Mouse (Mus musculus) ES-E14 (cell line): ENCODE data around the gene Slmap. TPM values are rescaled to one million over a fixed set of nuclear protein-coding genes. Genes with fewer than 3 reads are reported as not detected.

Source experiments
- DNase-seq: peaks from one replicate; pipeline ENCODE4 v3.0.0-alpha.2; 2013; ENCODE audit warnings: low read depth, low spot score
- H3K27ac ChIP-seq: 2 replicates; pipeline ENCODE4 v1.5.1; 2012; ENCODE audit warnings: low read depth, mild to moderate bottlenecking, low read length, moderate library complexity, mixed read lengths; ENCODE audit not compliant: poor library complexity, insufficient read depth, severe bottlenecking
- H3K36me3 ChIP-seq: 2 replicates; pipeline ENCODE4 v1.6.1; 2012; ENCODE audit warnings: mild to moderate bottlenecking, low read length, moderate library complexity, mixed read lengths; ENCODE audit not compliant: control insufficient read depth, poor library complexity, insufficient read depth, severe bottlenecking
- H3K4me1 ChIP-seq, 2 experiments: fragments of 150-350 bp in 1 of 2; sonication (generic) in 1 of 2; 2 replicates each; pipeline ENCODE4 v1.6.1; 2012; ENCODE audit warnings: low read length in 2 of 2, mild to moderate bottlenecking in 1 of 2, mixed read lengths in 1 of 2; ENCODE audit not compliant: control insufficient read depth in 2 of 2, insufficient read depth in 2 of 2, poor library complexity in 1 of 2
- H3K4me3 ChIP-seq, 2 experiments: fragments of 150-350 bp in 1 of 2; sonication (generic) in 1 of 2; 2 replicates each; pipeline ENCODE4 v1.5.1; 2012; ENCODE audit warnings: low read length in 2 of 2, low read depth in 1 of 2, mild to moderate bottlenecking in 1 of 2, mixed read lengths in 1 of 2; ENCODE audit not compliant: insufficient read depth in 1 of 2, poor library complexity in 1 of 2, severe bottlenecking in 1 of 2
- H3K9ac ChIP-seq: 2 replicates; pipeline ENCODE4 v1.6.1; 2012; ENCODE audit warnings: low read depth, mild to moderate bottlenecking, low read length, mixed read lengths; ENCODE audit not compliant: poor library complexity, insufficient read depth, severe bottlenecking
- H3K9me3 ChIP-seq: fragments of 150-350 bp; sonication (generic); 2 replicates; pipeline ENCODE4 v1.6.1; 2012; ENCODE audit warnings: low read depth, mild to moderate bottlenecking, low read length; ENCODE audit not compliant: control insufficient read depth, insufficient read depth
- CHD2 ChIP-seq: IDR thresholded peaks from 2 replicates; pipeline ENCODE4 v1.6.1; 2014; ENCODE audit warnings: mild to moderate bottlenecking, low read depth, low read length, inconsistent platforms
- HCFC1 ChIP-seq: IDR thresholded peaks from 2 replicates; pipeline ENCODE4 v1.6.1; 2012; ENCODE audit warnings: low read length, inconsistent platforms, borderline replicate concordance; ENCODE audit not compliant: insufficient read depth
- MAFK ChIP-seq: IDR thresholded peaks from 2 replicates; pipeline ENCODE4 v1.6.1; 2014; ENCODE audit warnings: mild to moderate bottlenecking, low read depth, low read length, inconsistent platforms; ENCODE audit not compliant: insufficient read depth
- ZC3H11A ChIP-seq: IDR thresholded peaks from 2 replicates; pipeline ENCODE4 v1.6.1; 2012; ENCODE audit warnings: low read depth, mild to moderate bottlenecking, inconsistent platforms, low read length, borderline replicate concordance
- ZNF384 ChIP-seq: IDR thresholded peaks from 2 replicates; pipeline ENCODE4 v1.6.1; 2012; ENCODE audit warnings: low read depth, low read length, inconsistent platforms
- in situ Hi-C, 2 experiments: fragments of 600-800 bp; cut with MboI; formaldehyde crosslinking; loops; one replicate each; pipeline ENCODE4 v1.15.1; 2025; ENCODE audit warnings: low sequenced_read_pairs in 2 of 2, inconsistent platforms in 1 of 2; ENCODE audit not compliant: unreplicated experiment in 2 of 2
- total RNA-seq: library from RNA; depleted of rRNA; stranded (reverse); fragments of 300-350 nt; gene quantifications from 2 replicates; pipeline ENCODE4 v1.2.3, GENCODE M21; 2012

The Slmap gene
- total RNA-seq, 1 experiment = 45.2 TPM

DNA sequence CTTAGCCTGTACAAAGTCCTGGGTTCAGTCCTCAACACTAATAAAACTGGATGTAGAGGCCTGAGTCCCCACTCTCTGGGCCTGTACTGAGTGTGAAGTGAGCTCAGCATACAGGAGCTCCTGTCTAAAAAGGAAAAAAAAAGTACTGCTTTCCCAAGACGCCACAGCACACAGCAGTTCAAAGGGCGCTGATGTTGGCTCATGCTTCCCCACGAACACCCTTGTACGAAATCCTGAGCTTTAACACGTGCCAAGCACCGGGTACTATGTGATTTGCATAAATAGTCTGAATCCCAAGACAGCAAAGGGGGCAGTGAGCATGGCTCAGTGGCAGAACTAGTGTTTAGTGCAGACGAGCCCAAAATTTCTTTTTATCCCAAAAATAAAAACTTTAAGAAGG, 4.4 kb downstream of the Slmap start:
- H3K4me1 ChIP-seq = peaks cover 6 to 9% of the 10 kb centered on the region in 2 experiments; a peak in 3 of 4 replicates
- no peaks in the 10 kb centered on the region for H3K9me3 ChIP-seq
- no peak overlapping the region for H3K27ac ChIP-seq
- H3K9ac ChIP-seq = no peak overlapping the region; the same call in 1 of the 2 replicates
- DNase-seq = no peak
- TF ChIP-seq ZNF384 = no peak
- no peak for TF ChIP-seq ZC3H11A
- no peak for TF ChIP-seq HCFC1
- no peak for TF ChIP-seq CHD2
- TF ChIP-seq MAFK = no peak
- in situ Hi-C loops = loop anchor here in 1 of 2 experiments (10.0 kb wide), 1 partner anchor 64 kb away; no protein-coding TSS in a partner anchor
- H3K4me3 ChIP-seq = no peak overlapping the region
- H3K36me3 ChIP-seq = peaks cover 5% of the 10 kb centered on the region

GRCm38 (mm10) chr14:26528296-26528695, 6.4 kb downstream of the Slmap start:
- Histone ChIP-seq H3K36me3 (peaks cover 5% of the 10 kb centered on the region), H3K27ac (no peak overlapping the region), H3K4me3 (no peak overlapping the region), H3K9ac (no peak overlapping the region), H3K9me3 (no peaks in the 10 kb centered on the region), H3K4me1 (peaks cover 6 to 10% of the 10 kb centered on the region in 2 experiments)
- DNase-seq = no peak
- in situ Hi-C loops = no loop called here
- no peak for TF ChIP-seq MAFK
- TF ChIP-seq ZC3H11A = no peak
- TF ChIP-seq ZNF384 = no peak
- TF ChIP-seq CHD2 = no peak
- TF ChIP-seq HCFC1 = no peak

DNA sequence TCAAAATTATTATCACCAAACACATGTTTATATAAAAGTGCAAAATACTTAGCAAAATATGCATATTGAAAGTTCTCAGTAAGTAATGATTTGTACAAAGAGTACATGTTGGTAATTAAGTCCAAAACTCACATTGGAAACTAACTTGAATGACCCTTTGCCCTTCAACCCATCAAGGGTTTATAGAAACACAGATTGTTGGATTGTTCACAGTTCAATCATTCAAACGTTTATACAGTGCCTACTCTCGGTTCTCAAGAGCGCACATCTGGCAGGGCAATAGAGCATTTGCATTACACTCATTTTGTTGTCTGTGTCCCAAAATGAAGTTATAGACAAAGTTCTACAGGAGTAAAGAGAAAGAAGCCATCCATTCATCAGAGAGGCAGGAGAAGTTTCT, 8.8 kb downstream of the Slmap start:
- Histone ChIP-seq H3K36me3 (peaks cover 5% of the 10 kb centered on the region), H3K9ac (no peak overlapping the region), H3K4me3 (no peak overlapping the region), H3K4me1 (peaks cover 6 to 8% of the 10 kb centered on the region in 2 experiments), H3K9me3 (no peaks in the 10 kb centered on the region), H3K27ac (no peak overlapping the region)
- no peak for TF ChIP-seq ZC3H11A
- TF ChIP-seq MAFK = no peak
- no peak for TF ChIP-seq CHD2
- no peak for TF ChIP-seq HCFC1
- no peak for TF ChIP-seq ZNF384
- DNase-seq = no peak
- in situ Hi-C loops = no loop called here

DNA sequence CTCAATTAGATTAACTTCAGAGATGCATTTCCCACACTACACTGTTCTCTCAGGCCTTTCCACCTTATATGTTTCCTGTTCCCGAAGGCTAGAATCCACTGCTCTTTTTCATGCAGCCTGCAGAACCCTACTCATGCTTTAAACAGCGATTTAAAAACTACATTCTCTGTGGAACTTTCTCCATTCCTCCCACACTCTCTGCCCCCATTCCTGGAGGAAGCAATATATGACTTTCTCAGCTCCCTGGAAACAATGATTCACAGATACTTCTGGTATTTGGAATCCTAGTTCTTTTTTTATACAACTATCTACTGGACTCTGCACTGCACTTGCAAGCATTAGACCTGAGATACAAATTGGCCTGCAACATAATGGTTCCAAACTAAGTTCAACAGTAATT, 11.6 kb downstream of the Slmap start:
- Histone ChIP-seq H3K9ac (no peak overlapping the region), H3K9me3 (no peaks in the 10 kb centered on the region), H3K4me1 (peaks cover 4 to 8% of the 10 kb centered on the region in 2 experiments), H3K4me3 (no peak overlapping the region), H3K27ac (no peak overlapping the region), H3K36me3 (no peaks in the 10 kb centered on the region)
- no peak for DNase-seq
- in situ Hi-C loops = no loop called here
- TF ChIP-seq HCFC1 = no peak
- TF ChIP-seq MAFK = no peak
- TF ChIP-seq ZC3H11A = no peak
- no peak for TF ChIP-seq ZNF384
- no peak for TF ChIP-seq CHD2

- DNase-seq = no peak
- in situ Hi-C loops = no loop called here
- Histone ChIP-seq H3K9me3 (no peaks in the 10 kb centered on the region), H3K4me1 (peaks cover 2 to 3% of the 10 kb centered on the region in 2 experiments), H3K36me3 (no peaks in the 10 kb centered on the region), H3K4me3 (no peak overlapping the region), H3K9ac (no peak overlapping the region), H3K27ac (no peak overlapping the region)
- no peak for TF ChIP-seq ZC3H11A
- no peak for TF ChIP-seq CHD2
- no peak for TF ChIP-seq MAFK
- no peak for TF ChIP-seq HCFC1
- TF ChIP-seq ZNF384 = no peak
Observed at GRCm38 (mm10) chr14:26519831-26520230, 14.9 kb downstream of the Slmap start.
